Mouse (Mus musculus): Measurements from ENCODE around the gene Chn2. TPM values are rescaled to one million over a fixed set of nuclear protein-coding genes. Genes with fewer than 3 reads are reported as not detected.
"Not testable (repeated sequence)": the region's sequence is repeated elsewhere in the genome, so short reads cannot be mapped to it uniquely, and the experiment has no call there.

Gene Chn2
- total RNA-seq, 2 experiments from 2014 or later: 55.3 to 56.6 TPM

- intact Hi-C loops (cut with DNase I): no loop called here
- DNase-seq (ENCODE audit: extremely low spot score in 1 of 2, low spot score in 2 of 2): peak in 1 of 2 experiments; percentile 60
Measured at GRCm38 (mm10) chr6:54164777-54165176, 125.4 kb downstream of the Chn2 start.

- intact Hi-C loops (cut with DNase I): no loop called here
- no peak for DNase-seq (ENCODE audit: extremely low spot score in 1 of 2, low spot score in 2 of 2)
Measured at GRCm38 (mm10) chr6:54165246-54165645, 125.9 kb downstream of the Chn2 start.

- intact Hi-C loops (cut with DNase I): no loop called here
- DNase-seq (ENCODE audit: extremely low spot score in 1 of 2, low spot score in 2 of 2): no peak
Measured at GRCm38 (mm10) chr6:54165863-54166262, 126.5 kb downstream of the Chn2 start.

GRCm38 (mm10) chr6:54166991-54167546 lies 127.7 kb downstream of the Chn2 start:
- intact Hi-C loops (cut with DNase I): no loop called here
- DNase-seq (ENCODE audit: extremely low spot score in 1 of 2, low spot score in 2 of 2): no peak

- intact Hi-C loops (cut with DNase I): no loop called here
- no peak for DNase-seq (ENCODE audit: extremely low spot score in 1 of 2, low spot score in 2 of 2)
Measured at GRCm38 (mm10) chr6:54170286-54170894, 131.0 kb downstream of the Chn2 start.

- intact Hi-C loops (cut with DNase I): no loop called here
- DNase-seq (ENCODE audit: extremely low spot score in 1 of 2, low spot score in 2 of 2): no peak
Measured at GRCm38 (mm10) chr6:54171385-54171784, 132.0 kb downstream of the Chn2 start.

- no peak for DNase-seq (ENCODE audit: extremely low spot score in 1 of 2, low spot score in 2 of 2)
- intact Hi-C loops (cut with DNase I): no loop called here
Measured at GRCm38 (mm10) chr6:54175473-54176215, 136.3 kb downstream of the Chn2 start.

GRCm38 (mm10) chr6:54177081-54177480 lies 137.7 kb downstream of the Chn2 start:
- DNase-seq (ENCODE audit: extremely low spot score in 1 of 2, low spot score in 2 of 2); intact Hi-C loops (cut with DNase I): not testable (repeated sequence)

- no peak for DNase-seq (ENCODE audit: extremely low spot score in 1 of 2, low spot score in 2 of 2)
- intact Hi-C loops (cut with DNase I): no loop called here
Measured at GRCm38 (mm10) chr6:54179056-54179873, 139.9 kb downstream of the Chn2 start.

- intact Hi-C loops (cut with DNase I): no loop called here
- no peak for DNase-seq (ENCODE audit: extremely low spot score in 1 of 2, low spot score in 2 of 2)
Measured at GRCm38 (mm10) chr6:54179874-54180212, 140.5 kb downstream of the Chn2 start.

GRCm38 (mm10) chr6:54183825-54184578 lies 144.6 kb downstream of the Chn2 start:
- intact Hi-C loops (cut with DNase I): no loop called here
- DNase-seq (ENCODE audit: extremely low spot score in 1 of 2, low spot score in 2 of 2): no peak

- intact Hi-C loops (cut with DNase I): no loop called here
- DNase-seq (ENCODE audit: extremely low spot score in 1 of 2, low spot score in 2 of 2): no peak
Measured at GRCm38 (mm10) chr6:54193631-54194305, 154.4 kb downstream of the Chn2 start.

- intact Hi-C loops (cut with DNase I): no loop called here
Measured at GRCm38 (mm10) chr6:54197821-54198412, 158.6 kb downstream of the Chn2 start.

GRCm38 (mm10) chr6:54199516-54199915 lies 160.2 kb downstream of the Chn2 start:
- DNase-seq (ENCODE audit: extremely low spot score in 1 of 2, low spot score in 2 of 2): no peak
- intact Hi-C loops (cut with DNase I): no loop called here

More at GRCm38 (mm10) chr6:54197821-54198412, 158.6 kb downstream of the Chn2 start:
- DNase-seq (ENCODE audit: extremely low spot score in 1 of 2, low spot score in 2 of 2): no peak

- no peak for DNase-seq (ENCODE audit: extremely low spot score in 1 of 2, low spot score in 2 of 2)
- intact Hi-C loops (cut with DNase I): no loop called here
Measured at GRCm38 (mm10) chr6:54200031-54200722, 160.8 kb downstream of the Chn2 start.

- intact Hi-C loops (cut with DNase I): no loop called here
- no peak for DNase-seq (ENCODE audit: extremely low spot score in 1 of 2, low spot score in 2 of 2)
Measured at GRCm38 (mm10) chr6:54202311-54203020, 163.1 kb downstream of the Chn2 start.

- intact Hi-C loops (cut with DNase I): no loop called here
- DNase-seq (ENCODE audit: extremely low spot score in 1 of 2, low spot score in 2 of 2): no peak
Measured at GRCm38 (mm10) chr6:54203316-54203715, 164.0 kb downstream of the Chn2 start.

Measured in left cerebral cortex, postnatal 10 days (tissue).